Mouse (Mus musculus) megakaryocyte, embryonic 14.5 days (primary cell): Measurements from ENCODE around the gene 4933415F23Rik. TPM values are rescaled to one million over a fixed set of nuclear protein-coding genes. Genes with fewer than 3 reads are reported as not detected.

Experiments used
- H3K27me3 ChIP-seq: replicated peaks from 2 replicates; pipeline ENCODE3; 2012; ENCODE audit warnings: inconsistent platforms
- H3K36me3 ChIP-seq: replicated peaks from 2 replicates; pipeline ENCODE3; 2012; ENCODE audit warnings: low read length, inconsistent platforms, mixed read lengths
- H3K4me1 ChIP-seq: 2 replicates; pipeline ENCODE4 v1.6.1; 2012; ENCODE audit warnings: inconsistent platforms
- H3K4me3 ChIP-seq: replicated peaks from 2 replicates; pipeline ENCODE3; 2012; ENCODE audit warnings: moderate library complexity, mild to moderate bottlenecking, inconsistent platforms
- H3K9me3 ChIP-seq: 2 replicates; pipeline ENCODE4 v1.6.1; 2012; ENCODE audit warnings: inconsistent platforms
- FLI1 ChIP-seq: IDR thresholded peaks from 2 replicates; pipeline ENCODE4 v1.6.1; 2012; ENCODE audit warnings: low read length, inconsistent platforms, mixed read lengths
- GATA1 ChIP-seq: IDR thresholded peaks from 3 replicates; pipeline ENCODE4 v1.6.1; 2012; ENCODE audit warnings: mixed read lengths, low read length, inconsistent platforms, borderline replicate concordance
- polyA plus RNA-seq: library from polyadenylated mRNA; stranded (reverse); fragments of >175 nt; gene quantifications from 2 replicates; pipeline ENCODE4 v1.2.3, GENCODE M21; 2012; ENCODE audit warnings: low replicate concordance; ENCODE audit not compliant: insufficient read depth

The 4933415F23Rik gene
- polyA plus RNA-seq, 1 experiment: not detected

GRCm38 (mm10) chr1:23099791-23100190 lies 2.3 kb downstream of the 4933415F23Rik start:
- Histone ChIP-seq H3K9me3 (peaks cover 23% of the 10 kb centered on the region), H3K27me3 (no peaks in the 10 kb centered on the region), H3K4me1 (no peaks in the 10 kb centered on the region), H3K4me3 (no peak overlapping the region), H3K36me3 (no peaks in the 10 kb centered on the region)
- TF ChIP-seq FLI1 (no peak), GATA1 (no peak)

GRCm38 (mm10) chr1:23098451-23098850 lies 3.6 kb downstream of the 4933415F23Rik start:
- H3K9me3 ChIP-seq: peaks cover 23% of the 10 kb centered on the region
- H3K27me3 ChIP-seq: no peaks in the 10 kb centered on the region
- no peak overlapping the region for H3K4me3 ChIP-seq
- no peaks in the 10 kb centered on the region for H3K36me3 ChIP-seq
- no peaks in the 10 kb centered on the region for H3K4me1 ChIP-seq
- TF ChIP-seq GATA1 (no peak), FLI1 (no peak)

- no peaks in the 10 kb centered on the region for H3K36me3 ChIP-seq
- TF ChIP-seq GATA1: no peak
- TF ChIP-seq FLI1: no peak
Observed at GRCm38 (mm10) chr1:23097996-23098395, 4.1 kb downstream of the 4933415F23Rik start.

GRCm38 (mm10) chr1:23067715-23068114 lies 34.3 kb downstream of the 4933415F23Rik start:
- Histone ChIP-seq H3K4me3 (no peak overlapping the region), H3K27me3 (no peaks in the 10 kb centered on the region), H3K4me1 (no peaks in the 10 kb centered on the region), H3K36me3 (no peaks in the 10 kb centered on the region), H3K9me3 (no peaks in the 10 kb centered on the region)
- TF ChIP-seq FLI1: no peak
- TF ChIP-seq GATA1: no peak

More at GRCm38 (mm10) chr1:23097996-23098395, 4.1 kb downstream of the 4933415F23Rik start:
- H3K4me3 ChIP-seq: no peak overlapping the region
- H3K4me1 ChIP-seq: no peaks in the 10 kb centered on the region
- H3K27me3 ChIP-seq: no peaks in the 10 kb centered on the region
- H3K9me3 ChIP-seq: peaks cover 23% of the 10 kb centered on the region

GRCm38 (mm10) chr1:23064717-23065475 lies 37.2 kb downstream of the 4933415F23Rik start:
- no peak for TF ChIP-seq GATA1
- no peak for TF ChIP-seq FLI1
- Histone ChIP-seq H3K36me3 (no peaks in the 10 kb centered on the region), H3K27me3 (no peaks in the 10 kb centered on the region)

GRCm38 (mm10) chr1:23063946-23064345 lies 38.1 kb downstream of the 4933415F23Rik start:
- Histone ChIP-seq H3K27me3 (no peaks in the 10 kb centered on the region), H3K4me3 (no peak overlapping the region), H3K9me3 (peaks cover 9% of the 10 kb centered on the region), H3K36me3 (no peaks in the 10 kb centered on the region), H3K4me1 (no peaks in the 10 kb centered on the region)
- TF ChIP-seq FLI1 (no peak), GATA1 (no peak)

More at GRCm38 (mm10) chr1:23064717-23065475, 37.2 kb downstream of the 4933415F23Rik start:
- H3K4me1 ChIP-seq: no peaks in the 10 kb centered on the region
- no peak overlapping the region for H3K4me3 ChIP-seq
- H3K9me3 ChIP-seq: peaks cover 5% of the 10 kb centered on the region

- no peaks in the 10 kb centered on the region for H3K36me3 ChIP-seq
- H3K27me3 ChIP-seq: no peaks in the 10 kb centered on the region
- H3K4me1 ChIP-seq: no peaks in the 10 kb centered on the region
- TF ChIP-seq FLI1 (no peak), GATA1 (no peak)
- peaks cover 14% of the 10 kb centered on the region for H3K9me3 ChIP-seq
- no peak overlapping the region for H3K4me3 ChIP-seq
Observed at GRCm38 (mm10) chr1:23061614-23062373, 40.3 kb downstream of the 4933415F23Rik start.

GRCm38 (mm10) chr1:23060056-23060455 lies 42.0 kb downstream of the 4933415F23Rik start:
- Histone ChIP-seq H3K4me1 (no peaks in the 10 kb centered on the region), H3K27me3 (no peaks in the 10 kb centered on the region), H3K9me3 (peaks cover 14% of the 10 kb centered on the region), H3K36me3 (no peaks in the 10 kb centered on the region), H3K4me3 (no peak overlapping the region)
- TF ChIP-seq FLI1 (no peak), GATA1 (no peak)
